Mouse (Mus musculus): Measurements from ENCODE around the gene Serpine2.
A peak's percentile ranks its signal among the peaks of the same experiment; 100 is the strongest.

The Serpine2 gene

DNA sequence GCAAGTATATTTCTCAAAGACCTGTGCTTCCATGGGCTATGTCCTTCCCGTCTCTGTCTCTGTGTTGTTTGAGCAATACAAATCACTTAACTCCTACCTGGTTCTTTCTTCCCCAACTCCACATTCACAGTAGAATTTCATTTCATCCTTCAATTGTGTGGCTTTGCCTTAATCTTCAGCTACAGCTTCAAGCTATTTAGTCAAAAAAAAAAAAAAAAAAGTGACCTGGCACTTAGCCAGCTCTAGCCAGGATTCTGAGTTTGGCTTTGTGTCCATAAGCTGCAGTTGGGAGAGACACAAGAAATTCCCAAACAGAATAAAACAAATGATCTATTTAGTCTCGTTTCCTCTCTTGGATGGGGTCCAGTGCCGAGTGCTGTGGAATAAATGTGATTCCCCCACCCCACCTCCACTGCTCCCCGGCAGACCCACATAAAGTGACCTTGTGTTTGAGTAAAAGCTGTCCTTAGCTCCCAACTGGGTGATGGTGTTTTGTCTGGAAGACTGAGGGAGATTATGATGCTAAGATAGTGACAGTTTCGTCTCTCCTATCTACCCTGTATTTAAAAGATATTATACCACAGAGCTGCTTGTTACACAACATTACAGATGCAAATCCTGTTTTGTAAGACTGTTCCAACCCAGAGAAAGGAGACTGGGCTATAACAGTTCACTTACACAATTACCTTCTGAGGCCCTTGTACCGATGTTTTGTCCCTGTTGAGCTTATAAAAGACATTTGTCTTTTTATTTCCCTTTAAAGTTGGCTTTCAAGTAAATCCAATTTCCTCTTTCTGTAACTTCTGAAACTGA, at the start of gene Serpine2:
Gene Serpine2, minus strand, starts transcription at position 51 of the 813 bp plus-strand sequence.
- DNase-seq (ENCODE audit: low spot score in 2 of 2): peak; percentile 79 to 83

DNA sequence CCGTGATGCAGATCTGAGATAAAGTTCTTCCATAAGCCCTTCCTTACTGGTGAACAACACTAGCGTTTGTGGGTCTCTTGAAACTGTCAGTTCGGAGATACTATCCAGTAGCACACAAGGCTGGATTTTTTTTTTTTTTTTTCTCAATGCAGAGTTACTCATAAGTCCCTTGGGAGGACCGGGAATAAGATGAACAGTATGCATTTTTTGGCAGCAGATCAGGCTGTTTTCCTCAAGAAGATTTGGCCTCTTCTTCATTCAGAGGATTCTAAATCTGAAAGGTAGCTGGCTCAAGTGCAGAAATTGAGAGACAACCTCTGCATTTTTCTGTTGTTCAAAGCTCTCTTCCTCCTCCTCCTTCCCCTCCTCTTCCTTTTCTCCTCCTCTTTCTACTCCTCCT, 46.8 kb upstream of the Serpine2 start:
- DNase-seq (ENCODE audit: low spot score in 2 of 2): no peak

DNA sequence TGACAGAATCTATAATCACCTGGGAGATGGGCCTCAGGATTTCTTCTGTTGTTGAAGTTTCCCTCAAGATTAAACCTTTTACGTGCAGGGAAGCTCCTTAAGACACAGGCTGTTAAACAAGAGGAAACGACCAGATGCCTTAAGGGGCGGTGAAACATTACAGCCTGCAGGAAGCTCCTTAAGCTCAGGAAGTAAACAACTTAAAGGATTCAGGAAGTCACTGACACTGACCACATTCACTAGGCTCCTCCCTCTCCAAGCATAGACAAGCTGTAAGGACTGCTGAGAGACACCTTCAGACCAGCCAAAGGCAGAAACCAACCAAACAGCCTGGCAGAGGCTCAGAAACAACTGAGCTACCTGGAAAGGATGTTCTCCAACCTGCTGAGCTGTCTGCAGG, 44.3 kb upstream of the Serpine2 start:
- DNase-seq (ENCODE audit: low spot score in 2 of 2): no peak

DNA sequence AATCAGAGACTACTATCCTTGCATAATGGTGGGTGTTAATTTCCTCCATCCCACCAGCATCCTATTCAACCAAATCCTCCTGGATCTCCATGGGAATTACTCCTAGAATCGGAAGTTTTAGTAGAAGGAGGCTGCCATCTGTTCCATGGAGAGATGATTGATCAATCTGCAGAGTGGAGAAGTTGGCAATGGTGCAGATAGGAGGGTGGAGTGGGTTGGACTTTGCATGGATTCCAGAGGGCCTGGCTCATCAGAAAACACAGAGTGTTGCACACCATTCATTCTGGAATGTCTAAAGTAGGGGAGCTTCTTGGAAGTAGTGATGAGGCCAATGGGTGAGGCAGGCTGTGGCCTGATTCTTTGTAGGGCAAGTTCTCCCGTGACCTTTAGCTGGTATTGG, 41.9 kb upstream of the Serpine2 start:
- DNase-seq (ENCODE audit: low spot score in 2 of 2): peak in 1 of 2 experiments; percentile 21

DNA sequence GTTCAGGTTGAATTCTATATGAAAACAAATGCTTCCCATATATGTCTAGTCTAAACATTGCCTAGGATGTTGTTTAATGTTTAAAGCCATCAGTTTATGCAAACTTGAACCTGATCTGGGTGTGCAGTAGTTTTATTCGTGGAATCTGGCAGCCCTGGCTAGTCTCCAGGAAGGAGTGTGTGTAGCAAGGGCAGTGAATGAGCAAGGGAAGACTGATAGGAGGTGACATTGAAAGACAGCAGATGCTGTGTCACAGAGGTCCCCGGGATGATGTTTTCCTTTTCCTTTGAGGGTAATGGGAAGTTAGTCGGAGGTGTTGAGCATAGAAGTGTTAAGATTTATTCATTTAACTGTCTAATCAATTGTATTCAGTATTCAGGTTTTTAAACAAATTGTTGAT, 21.7 kb upstream of the Serpine2 start:
- DNase-seq (ENCODE audit: low spot score in 2 of 2): no peak

DNA sequence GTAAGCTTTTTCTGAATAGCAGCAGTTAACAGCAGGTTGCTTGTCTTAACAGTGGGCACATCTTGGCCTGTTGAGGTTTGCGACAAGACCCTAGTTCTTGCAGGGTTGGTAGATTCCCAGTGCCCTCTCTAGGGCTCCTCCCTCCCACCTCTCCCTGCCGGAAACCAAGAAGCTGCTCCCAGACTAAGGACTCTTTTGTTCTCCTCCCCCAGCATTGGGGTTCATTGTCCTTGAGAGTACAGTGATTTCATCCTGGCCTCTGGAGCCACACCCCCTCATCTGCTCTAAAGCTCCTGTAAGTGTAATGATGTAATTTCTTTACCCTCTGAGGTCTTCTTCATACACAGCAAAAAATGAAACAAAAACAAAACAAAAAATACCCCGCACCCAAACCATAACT, 13.8 kb upstream of the Serpine2 start:
- DNase-seq (ENCODE audit: low spot score in 2 of 2): no peak

DNA sequence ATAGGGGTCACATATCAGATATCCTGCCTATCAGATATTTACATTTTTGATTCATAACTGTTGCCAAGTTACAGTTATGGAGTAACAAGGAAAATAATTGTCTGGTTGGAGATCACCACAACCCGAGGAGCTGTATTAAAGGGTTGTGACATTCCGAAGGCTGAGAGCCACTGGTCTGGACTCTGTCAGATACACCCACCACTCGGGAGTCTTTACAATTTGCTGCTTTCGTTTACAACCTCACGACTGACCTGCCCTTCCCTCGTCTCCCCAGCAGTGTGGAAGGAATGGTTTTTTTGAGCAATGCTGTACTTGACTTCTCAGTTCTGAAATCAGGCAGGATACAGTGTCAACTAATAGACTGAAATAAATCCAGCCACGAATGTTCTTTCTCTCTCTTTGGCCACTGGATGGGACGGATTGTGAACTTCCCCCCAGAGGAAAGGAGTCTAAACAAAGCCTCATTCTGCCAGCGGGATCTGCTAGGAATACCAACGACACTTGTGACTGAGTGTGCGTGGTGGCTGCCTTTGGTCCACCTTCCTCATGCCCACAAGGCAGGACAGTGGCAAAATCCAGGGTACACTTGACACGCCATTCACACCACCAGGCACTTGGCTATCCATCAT, 455 bp downstream of the Serpine2 start:
- peak; percentile 63 to 68 for DNase-seq (ENCODE audit: low spot score in 2 of 2)

DNA sequence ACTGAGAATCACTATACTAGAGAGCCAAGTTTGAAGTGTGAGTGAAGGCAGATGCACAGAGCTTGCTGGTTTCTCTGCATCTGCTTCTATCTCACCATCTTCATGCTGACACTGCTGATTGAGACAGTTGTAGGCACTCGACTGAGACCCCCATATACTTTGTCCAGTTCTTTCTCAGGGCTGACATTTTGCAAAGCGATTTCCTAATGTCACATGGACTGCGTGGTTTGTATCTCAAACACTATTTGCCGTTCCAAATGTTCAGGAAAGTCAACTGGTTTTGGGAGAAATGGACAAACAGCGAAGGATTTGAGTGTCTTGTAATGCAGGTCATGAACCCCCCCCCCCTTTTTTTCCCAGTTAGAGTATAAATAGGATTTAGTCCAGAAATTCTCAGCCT, 1.0 kb downstream of the Serpine2 start:
- DNase-seq (ENCODE audit: low spot score in 2 of 2): no peak

DNA sequence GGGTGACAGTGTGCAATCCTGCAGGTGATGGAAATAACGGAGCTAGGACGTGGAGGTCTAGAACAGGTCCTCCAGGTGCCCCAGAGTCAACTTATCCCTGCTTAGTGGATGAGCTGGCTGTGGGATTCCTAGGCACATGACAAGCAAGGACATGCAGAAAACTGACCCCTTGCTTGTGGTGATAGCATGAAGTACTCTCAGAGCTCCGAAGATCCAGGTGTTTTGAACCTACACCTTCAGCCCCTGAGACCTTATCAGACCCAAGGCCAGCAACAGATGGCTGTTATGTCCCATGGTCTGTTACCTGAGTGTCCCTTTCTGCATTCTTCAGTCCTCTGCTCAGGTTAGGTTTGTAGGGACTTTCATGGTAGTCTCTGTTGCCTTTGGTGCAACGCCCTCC, 2.0 kb downstream of the Serpine2 start:
- no peak for DNase-seq (ENCODE audit: low spot score in 2 of 2)

DNA sequence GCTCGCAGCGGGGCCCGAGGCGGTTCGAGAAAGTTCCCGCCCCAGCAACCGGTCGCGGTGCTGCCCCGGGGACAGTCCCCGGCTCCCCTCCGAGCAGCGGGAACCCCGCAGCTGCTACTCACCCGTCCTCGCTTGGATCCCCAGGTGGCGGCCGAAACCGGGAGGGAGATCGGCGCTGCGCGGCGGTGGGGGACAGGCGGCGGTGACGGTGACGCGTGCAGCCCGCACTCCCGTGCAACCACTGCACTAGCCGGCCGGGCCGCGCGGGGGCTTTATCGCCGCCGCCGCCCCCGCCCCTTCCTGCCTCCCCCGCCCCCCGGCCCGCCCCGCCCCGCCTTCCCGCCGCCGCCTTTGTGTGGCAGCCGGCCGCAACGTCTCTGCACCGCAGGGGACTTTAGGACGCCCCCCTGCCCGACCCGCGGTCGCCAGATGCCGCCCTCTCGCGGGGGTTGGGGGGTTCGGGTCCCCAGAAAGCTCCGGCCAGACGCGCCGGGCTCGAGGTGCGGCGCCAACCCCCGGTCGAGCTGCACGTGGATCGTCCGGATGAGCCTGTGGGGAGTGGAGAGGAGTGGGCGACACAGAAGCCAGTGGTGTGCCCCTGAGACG, 2.5 kb downstream of the Serpine2 start:
- peak; percentile 48 to 52 for DNase-seq (ENCODE audit: low spot score in 2 of 2)

DNA sequence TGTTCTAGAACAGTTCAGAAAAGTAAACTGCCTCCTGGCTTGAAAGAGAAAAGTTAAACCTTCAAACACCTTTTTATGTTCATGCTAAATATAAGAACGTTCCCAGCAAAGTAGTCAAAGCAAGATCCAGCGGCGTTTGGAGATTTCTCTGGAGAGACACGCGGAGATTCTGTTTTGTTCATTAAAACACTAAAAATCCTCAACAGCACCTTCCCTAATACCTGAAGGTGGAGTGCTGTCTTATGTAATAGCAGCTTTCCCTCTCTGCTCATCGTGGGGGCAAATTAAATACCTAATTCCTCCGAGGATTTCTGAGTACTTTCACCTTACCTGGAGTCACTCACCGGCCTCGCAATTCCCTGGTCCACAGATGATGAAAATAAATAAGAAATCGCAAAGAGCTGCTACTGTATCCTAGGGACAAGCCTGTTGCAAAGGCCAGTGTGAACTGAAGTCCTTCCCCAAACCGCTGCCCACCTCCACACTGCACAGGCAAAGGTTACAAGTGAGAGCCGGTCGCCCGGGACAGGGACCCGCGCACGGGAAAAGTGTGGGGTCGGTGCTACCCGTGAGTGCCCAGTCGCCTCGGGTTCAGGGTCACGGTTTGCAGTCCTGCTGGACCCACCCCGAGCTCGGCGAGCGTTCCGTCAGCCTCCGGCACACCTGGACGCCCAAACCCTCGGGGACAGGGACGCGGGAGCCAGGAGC, 3.1 kb downstream of the Serpine2 start:
- peak; percentile 34 to 37 for DNase-seq (ENCODE audit: low spot score in 2 of 2)

DNA sequence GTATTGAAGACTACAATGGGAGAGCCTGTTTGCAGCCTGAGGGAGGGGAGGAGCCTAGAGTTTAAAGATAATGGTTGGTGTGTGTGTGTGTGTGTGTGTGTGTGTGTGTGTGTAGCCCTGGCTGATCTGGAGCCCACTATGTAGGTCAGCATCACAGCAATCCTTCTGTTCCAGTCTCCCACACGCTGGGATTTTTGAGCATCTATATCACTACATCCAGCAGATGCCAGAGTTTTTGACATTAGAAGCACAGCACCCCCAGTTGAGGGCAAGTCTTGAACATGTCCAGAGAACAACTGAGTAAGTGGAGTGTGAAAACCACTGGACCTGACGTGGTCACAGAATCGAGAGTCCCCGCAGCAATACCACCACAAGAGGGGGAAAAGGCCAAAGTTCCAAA, 4.2 kb downstream of the Serpine2 start:
- DNase-seq (ENCODE audit: low spot score in 2 of 2): no peak

DNA sequence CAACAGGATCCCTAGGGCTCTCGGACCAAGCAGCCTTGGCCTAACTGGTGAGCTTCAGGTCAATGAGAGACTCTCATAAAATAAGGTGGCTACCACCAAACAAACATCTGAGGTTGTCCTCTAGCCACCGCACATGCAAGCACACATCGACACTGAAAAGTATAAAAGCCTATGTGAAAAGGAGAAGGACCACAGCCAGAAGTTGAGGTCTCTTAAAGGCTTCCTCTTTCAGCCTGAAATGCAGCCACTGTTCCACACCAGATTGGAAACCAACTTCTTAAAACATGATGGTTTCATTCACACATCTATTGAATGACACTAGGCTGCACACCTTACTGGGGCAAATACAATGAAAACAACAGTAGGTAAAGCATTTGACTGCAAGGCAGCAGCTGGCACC, 7.5 kb downstream of the Serpine2 start:
- no peak for DNase-seq (ENCODE audit: low spot score in 2 of 2)

DNA sequence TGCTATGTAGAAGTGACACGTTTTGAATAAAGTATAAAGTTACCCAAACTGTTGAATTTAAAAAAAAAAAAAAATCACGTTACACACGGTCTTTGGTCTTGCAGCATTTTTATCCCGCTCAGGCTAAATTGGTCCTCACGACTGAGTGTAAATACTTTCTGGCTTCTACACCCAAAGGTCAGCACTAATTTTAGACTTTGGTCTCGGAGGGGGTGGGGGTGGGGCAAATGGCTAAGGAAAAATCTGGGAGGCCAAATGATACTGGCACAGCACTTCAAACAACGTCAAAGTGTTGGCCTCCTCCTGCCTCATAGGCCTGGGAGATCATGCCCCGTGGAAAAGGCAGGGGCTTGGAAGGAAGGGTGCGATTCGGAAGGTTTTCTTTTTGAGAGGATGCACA, 10.6 kb downstream of the Serpine2 start:
- no peak for DNase-seq (ENCODE audit: low spot score in 2 of 2)

DNA sequence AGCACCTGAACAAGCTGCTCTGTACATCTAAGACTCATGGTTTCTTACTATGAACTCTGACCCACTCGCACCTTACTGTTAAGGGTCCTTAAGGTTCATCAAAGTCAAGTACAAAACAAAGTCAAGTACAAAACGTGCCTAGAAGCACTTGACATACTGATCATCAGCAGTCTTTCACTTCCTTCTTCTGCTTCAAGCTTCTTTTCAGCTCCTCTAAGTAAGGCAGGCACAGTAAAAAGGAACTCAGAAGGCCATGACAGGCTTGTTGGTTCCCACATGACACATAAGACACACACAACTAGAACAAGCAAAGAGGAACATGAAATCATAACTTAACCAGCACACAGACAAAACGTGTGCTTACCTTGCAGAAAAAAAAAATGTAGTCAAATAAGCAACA, 12.3 kb downstream of the Serpine2 start:
- no peak for DNase-seq (ENCODE audit: low spot score in 2 of 2)

DNA sequence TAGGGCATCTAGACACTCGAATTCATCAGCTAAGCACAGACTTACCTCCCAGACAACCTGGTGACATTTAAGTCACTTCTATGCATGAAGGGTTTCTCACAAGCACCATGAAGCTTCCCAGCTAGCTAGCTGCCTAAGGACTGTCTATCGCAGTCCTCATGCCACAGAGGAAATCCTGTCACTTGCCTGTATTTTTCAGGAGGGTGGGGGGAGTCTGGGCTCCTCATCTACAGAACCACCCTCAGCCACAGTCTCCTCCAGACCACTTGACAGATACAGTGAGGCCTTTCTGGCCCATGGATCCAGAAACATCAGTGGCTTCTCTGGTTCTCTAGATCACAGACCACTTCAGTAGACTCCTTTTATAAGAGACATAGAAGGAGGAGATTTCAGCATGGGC, 14.1 kb downstream of the Serpine2 start:
- no peak for DNase-seq (ENCODE audit: low spot score in 2 of 2)

DNA sequence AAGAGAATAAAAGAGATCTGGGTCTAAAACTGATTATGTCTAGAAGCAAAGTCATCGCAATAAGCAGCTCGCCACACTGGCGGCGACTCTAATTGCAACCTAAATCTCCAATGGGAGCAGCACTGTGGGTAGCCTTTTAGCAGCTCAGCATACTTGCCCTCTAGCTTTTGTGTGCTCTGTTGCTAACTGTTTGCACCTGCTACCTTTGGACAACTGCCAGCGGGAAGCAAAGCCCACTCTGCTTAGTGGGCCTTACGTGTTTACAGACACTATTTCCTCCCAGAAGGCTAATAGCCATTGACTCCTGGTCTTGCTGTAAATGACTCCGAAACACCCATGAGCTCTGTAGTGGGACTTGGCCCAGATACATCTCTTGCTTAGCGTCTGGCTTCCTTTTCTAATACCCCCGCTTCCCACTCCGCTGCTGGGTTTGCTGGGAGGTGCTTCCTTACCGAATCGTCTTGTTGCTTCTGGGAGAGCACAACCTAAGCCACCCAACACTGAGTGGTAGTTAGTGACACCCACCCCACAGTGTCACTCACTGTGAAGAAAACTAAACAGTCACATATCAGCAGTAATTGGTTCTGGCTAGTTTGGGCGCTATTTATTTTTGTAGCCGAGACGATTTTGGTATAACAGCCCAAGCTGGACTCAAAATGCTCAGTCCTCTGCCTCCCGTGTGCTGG, 28.1 kb downstream of the Serpine2 start:
- peak; percentile 53 to 69 for DNase-seq (ENCODE audit: low spot score in 2 of 2)

DNA sequence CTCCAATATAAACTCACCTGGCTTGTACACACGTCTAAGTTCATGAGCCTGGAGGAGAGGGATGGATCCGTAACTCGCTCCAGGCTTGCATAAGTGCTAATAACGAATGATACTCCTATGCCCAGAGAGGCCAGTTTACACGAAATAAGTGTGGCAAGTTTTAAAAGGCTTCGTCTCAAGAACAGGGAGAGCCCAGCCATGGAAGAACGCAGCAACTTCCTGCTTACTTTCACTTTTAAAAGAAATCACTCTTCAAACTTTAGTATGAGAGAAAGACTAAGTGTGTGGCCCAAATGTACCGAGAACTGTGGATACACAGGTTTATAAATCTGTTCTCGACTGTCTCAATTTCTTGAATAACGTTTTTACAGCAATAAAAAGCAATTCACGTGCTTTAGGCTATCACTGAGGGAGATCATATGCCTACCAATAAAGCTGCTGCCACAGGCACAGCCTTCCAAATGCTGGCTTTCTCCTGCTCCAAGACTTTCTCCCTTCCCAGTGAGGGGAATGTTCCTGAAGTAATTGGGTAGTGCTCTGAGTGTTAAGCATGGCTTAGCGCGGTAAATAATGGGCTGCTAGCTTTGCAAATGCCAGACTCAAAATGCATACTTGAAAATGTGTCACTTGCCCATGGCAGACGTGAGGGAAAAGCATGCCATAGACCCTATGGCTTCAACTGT, 36.9 kb downstream of the Serpine2 start:
- DNase-seq (ENCODE audit: low spot score in 2 of 2): no peak

DNA sequence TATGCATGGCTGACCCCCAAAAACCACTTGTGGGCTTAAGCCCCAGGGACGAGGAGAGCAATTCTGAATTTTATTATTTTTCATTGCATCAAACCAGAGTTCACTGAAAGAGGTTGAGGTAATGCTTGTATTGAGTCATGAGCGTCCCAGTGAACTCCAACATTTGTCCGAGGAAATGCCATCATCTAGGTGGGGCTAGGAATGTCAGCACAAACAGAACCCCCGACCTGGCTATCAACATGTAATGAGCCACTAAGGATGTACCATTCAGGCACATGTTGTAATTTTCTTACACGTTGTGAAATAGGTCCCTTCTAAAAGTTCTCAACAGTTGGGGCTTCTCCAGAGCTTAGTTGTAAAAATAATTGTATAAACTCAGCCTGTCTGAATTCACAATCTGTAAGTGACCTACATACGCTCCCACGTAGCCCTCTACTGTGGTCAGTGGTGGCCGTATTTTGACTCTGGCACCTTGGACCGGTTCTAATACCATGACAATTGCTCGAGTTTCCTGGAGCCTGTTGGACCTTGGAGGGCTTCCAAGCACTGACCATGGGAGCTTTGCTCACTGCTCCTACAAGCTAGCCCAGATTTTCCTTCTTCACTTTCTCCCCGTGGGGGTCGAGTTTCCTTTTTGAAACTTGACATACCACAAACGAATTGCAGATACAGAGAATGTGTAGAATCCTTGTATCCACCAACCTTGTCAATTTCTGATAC, 38.0 kb downstream of the Serpine2 start:
- peak; percentile 69 to 70 for DNase-seq (ENCODE audit: low spot score in 2 of 2)

DNA sequence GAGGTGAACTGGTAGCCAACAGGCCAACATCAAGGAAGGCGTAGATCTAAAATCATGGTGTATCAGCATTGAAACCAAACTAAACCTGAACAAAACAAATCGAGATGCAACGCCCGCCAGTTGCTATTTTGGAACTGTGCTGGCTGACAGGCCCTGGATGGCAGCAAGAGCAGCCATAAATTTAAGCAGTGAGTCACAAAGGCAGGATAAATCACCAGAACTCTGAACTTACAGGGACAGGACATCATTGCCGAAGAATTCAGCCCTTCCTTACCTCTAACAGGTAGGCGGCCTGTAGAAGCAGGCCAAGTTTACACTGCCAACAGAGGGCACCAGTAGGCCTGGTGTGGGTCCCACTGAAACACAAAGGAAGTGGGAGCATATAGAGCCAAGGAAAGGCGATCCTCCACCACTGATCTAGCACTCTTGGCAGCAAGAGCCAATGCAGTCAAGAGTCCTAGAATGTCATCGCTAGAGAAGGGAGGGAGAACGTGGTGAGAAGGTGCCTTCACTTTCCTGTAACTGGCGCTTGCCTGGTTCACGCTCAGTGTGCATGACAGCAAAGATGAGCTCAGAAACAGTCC, 41.6 kb downstream of the Serpine2 start:
- no peak for DNase-seq (ENCODE audit: low spot score in 2 of 2)
